Mouse (Mus musculus): ENCODE measurements around the gene Hlx. TPM values are rescaled to one million over a fixed set of nuclear protein-coding genes. Genes with fewer than 3 reads are reported as not detected.

Gene Hlx
- polyA plus RNA-seq, 2 experiments = 16.2 to 21.8 TPM

DNA sequence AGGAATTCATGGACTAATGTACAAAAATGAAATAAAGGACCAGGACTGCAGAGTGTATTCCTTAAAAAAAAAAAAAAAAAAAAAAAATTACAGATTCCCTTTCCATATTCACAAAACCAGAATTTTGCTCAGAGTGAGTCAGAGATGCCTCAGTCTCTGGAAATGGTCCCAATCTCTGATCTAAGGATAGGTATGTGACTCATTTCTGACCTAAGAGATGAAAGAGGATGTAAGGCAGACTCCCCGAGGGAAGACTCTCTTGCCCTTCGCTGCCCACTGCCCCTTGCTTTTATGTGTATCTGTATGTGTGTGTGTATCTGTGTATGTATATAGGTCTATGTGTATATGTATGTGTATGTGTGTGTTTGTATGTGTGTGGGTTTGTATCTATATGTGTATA, 37.0 kb downstream of the Hlx start:
- Histone ChIP-seq H3K4me2 (replicated peaks; ENCODE audit: low read depth, low read length, severe bottlenecking) (no peak overlapping the region), H3K4me3 (replicated peaks; ENCODE audit: low read length) (no peak overlapping the region), H3K27me3 (ENCODE audit: control insufficient read depth, insufficient read depth, low read length) (no peaks in the 10 kb centered on the region), H3K27ac (replicated peaks; ENCODE audit: low read depth, low read length) (no peak overlapping the region), H3K4me1 (ENCODE audit: control insufficient read depth, insufficient read depth, low read length) (no peaks in the 10 kb centered on the region), H3K9me3 (ENCODE audit: control insufficient read depth, low read length) (no peaks in the 10 kb centered on the region), H3K9ac (ENCODE audit: low read depth, low read length, severe bottlenecking) (no peak overlapping the region), H3K36me3 (ENCODE audit: control insufficient read depth, insufficient read depth, low read length) (no peaks in the 10 kb centered on the region)
- TF ChIP-seq POLR2A (IDR thresholded peaks at IDR 0.05; ENCODE audit: borderline replicate concordance, extremely low read depth, insufficient read depth, insufficient read length) = no peak
- DNase-seq (ENCODE audit: low spot score) (no peak), ATAC-seq (ENCODE audit: low FRiP score, low read depth) (no peak)
- WGBS = 72% methylated on average over 2 of the region's 2 CpGs

DNA sequence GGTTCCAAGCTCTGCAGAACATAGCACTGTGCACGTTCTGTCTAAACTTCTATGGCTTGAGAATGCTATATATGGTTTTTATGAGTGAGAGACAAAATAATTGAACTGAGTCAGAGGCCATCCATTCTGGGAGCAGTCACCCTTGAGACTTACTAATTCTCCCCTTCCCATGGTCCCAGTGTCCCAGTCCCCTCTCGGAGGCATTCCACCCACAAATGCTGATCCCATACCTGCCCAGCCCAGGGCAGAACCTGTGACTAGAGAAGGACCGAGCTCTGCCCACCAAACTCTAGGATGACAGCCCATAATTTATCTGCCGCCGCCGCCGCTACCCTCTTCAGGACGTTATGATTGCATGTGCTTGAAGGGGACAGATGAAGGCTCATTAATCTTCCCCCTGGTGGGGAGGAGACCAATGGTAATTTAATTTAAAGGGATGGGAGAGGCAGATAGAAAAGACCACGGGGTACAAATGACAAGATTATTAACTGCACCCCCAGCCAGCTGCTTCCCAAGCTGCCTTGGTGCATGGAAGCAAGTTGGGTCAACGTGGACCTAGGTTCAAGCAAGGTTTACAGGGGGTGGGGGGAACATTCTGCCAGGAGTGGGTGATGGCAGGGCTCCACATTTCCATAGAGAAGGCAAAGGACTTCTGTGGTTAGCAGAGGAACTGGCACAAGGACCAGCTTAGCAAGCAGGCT, 40.1 kb downstream of the Hlx start:
- TF ChIP-seq POLR2A (IDR thresholded peaks at IDR 0.05; ENCODE audit: borderline replicate concordance, extremely low read depth, insufficient read depth, insufficient read length) = no peak
- ATAC-seq (ENCODE audit: low FRiP score, low read depth) (no peak), DNase-seq (ENCODE audit: low spot score) (no peak)
- H3K27me3 ChIP-seq (ENCODE audit: control insufficient read depth, insufficient read depth, low read length) = 0 out of 2 replicates have a peak, but pooled peaks cover 4% of the 10 kb centered on the region
- H3K4me3 ChIP-seq (replicated peaks; ENCODE audit: low read length) = no peak overlapping the region
- no peaks in the 10 kb centered on the region for H3K4me1 ChIP-seq (ENCODE audit: control insufficient read depth, insufficient read depth, low read length)
- no peak overlapping the region for H3K4me2 ChIP-seq (replicated peaks; ENCODE audit: low read depth, low read length, severe bottlenecking)
- no peak overlapping the region for H3K9ac ChIP-seq (ENCODE audit: low read depth, low read length, severe bottlenecking)
- H3K27ac ChIP-seq (replicated peaks; ENCODE audit: low read depth, low read length) = no peak overlapping the region
- H3K36me3 ChIP-seq (ENCODE audit: control insufficient read depth, insufficient read depth, low read length) = no peaks in the 10 kb centered on the region
- 65% methylated on average over 10 of the region's 10 CpGs for WGBS
- no peaks in the 10 kb centered on the region for H3K9me3 ChIP-seq (ENCODE audit: control insufficient read depth, low read length)

DNA sequence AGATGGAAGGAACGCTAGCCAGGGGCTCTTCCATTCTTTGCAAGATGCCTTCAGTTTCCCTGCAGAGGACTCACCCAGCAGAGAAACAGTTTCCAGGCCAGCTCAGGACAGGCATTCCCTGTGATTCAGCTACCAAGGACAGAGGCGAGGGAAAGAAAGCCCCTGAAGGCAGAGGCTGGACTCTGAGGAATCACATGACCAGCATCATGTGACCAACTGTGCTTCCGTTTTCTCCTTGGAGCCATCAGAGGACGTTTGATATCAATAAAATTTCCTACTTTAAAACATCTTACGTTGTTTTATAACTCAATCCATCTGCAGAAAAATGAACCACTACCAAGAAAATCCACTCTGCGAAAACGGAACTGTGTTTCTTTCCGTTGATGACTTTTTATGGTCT, 41.2 kb downstream of the Hlx start:
- Histone ChIP-seq H3K4me1 (ENCODE audit: control insufficient read depth, insufficient read depth, low read length) (no peaks in the 10 kb centered on the region), H3K4me2 (replicated peaks; ENCODE audit: low read depth, low read length, severe bottlenecking) (no peak overlapping the region), H3K9me3 (ENCODE audit: control insufficient read depth, low read length) (no peaks in the 10 kb centered on the region), H3K27ac (replicated peaks; ENCODE audit: low read depth, low read length) (no peak overlapping the region), H3K4me3 (replicated peaks; ENCODE audit: low read length) (no peak overlapping the region), H3K9ac (ENCODE audit: low read depth, low read length, severe bottlenecking) (no peak overlapping the region), H3K27me3 (ENCODE audit: control insufficient read depth, insufficient read depth, low read length) (0 out of 2 replicates have a peak, but pooled peaks cover 4% of the 10 kb centered on the region), H3K36me3 (ENCODE audit: control insufficient read depth, insufficient read depth, low read length) (no peaks in the 10 kb centered on the region)
- ATAC-seq (ENCODE audit: low FRiP score, low read depth) = no peak
- WGBS = 61% methylated on average over 8 of the region's 8 CpGs
- DNase-seq (ENCODE audit: low spot score) = no peak
- no peak for TF ChIP-seq POLR2A (IDR thresholded peaks at IDR 0.05; ENCODE audit: borderline replicate concordance, extremely low read depth, insufficient read depth, insufficient read length)

DNA sequence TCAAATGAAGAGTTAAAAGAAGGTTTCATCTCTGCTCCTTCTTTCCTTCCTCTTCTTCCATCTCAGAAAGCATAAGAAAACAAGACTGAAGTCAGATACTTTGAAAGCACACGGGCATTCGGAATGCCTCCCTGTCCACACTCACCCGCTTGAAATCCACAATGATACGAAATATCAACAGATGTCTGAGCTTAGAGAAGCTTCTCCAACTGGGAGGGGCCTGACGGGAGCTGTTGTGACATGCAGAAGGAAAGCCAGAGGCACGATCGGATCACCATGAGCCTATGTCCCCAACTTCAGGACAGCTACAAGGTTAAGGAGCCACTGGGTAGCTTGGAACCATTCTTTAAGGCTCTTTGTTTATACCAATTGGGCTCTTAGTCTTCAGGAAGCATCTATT, 44.4 kb downstream of the Hlx start:
- Histone ChIP-seq H3K4me2 (replicated peaks; ENCODE audit: low read depth, low read length, severe bottlenecking) (no peak overlapping the region), H3K27ac (replicated peaks; ENCODE audit: low read depth, low read length) (no peak overlapping the region), H3K9ac (ENCODE audit: low read depth, low read length, severe bottlenecking) (no peak overlapping the region), H3K9me3 (ENCODE audit: control insufficient read depth, low read length) (no peaks in the 10 kb centered on the region), H3K36me3 (ENCODE audit: control insufficient read depth, insufficient read depth, low read length) (no peaks in the 10 kb centered on the region), H3K27me3 (ENCODE audit: control insufficient read depth, insufficient read depth, low read length) (0 out of 2 replicates have a peak, but pooled peaks cover 4% of the 10 kb centered on the region), H3K4me3 (replicated peaks; ENCODE audit: low read length) (no peak overlapping the region), H3K4me1 (ENCODE audit: control insufficient read depth, insufficient read depth, low read length) (no peaks in the 10 kb centered on the region)
- ATAC-seq (ENCODE audit: low FRiP score, low read depth) (no peak), DNase-seq (ENCODE audit: low spot score) (no peak)
- TF ChIP-seq POLR2A (IDR thresholded peaks at IDR 0.05; ENCODE audit: borderline replicate concordance, extremely low read depth, insufficient read depth, insufficient read length) = no peak
- 47% methylated on average over 7 of the region's 7 CpGs for WGBS

DNA sequence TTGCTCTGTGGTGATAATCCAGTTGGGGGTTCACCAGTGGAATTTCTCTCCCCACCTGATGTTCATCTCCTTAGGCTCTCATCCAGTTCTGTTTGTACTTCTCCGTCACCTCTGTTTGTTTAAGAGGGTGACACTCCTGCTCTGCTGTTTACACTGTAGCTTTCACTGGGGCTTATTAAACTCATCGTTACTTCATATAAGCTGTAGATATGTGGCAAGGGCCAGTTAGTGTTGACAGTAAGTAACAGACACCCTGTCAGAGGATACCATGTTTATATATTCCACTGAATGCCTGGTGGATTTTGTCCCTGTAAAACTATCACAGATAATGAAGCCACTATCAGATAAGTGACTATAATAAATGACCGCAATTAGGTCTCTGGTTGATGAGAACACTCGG, 44.9 kb downstream of the Hlx start:
- Histone ChIP-seq H3K9me3 (ENCODE audit: control insufficient read depth, low read length) (no peaks in the 10 kb centered on the region), H3K9ac (ENCODE audit: low read depth, low read length, severe bottlenecking) (no peak overlapping the region), H3K4me2 (replicated peaks; ENCODE audit: low read depth, low read length, severe bottlenecking) (no peak overlapping the region), H3K4me3 (replicated peaks; ENCODE audit: low read length) (no peak overlapping the region), H3K27ac (replicated peaks; ENCODE audit: low read depth, low read length) (no peak overlapping the region), H3K4me1 (ENCODE audit: control insufficient read depth, insufficient read depth, low read length) (no peaks in the 10 kb centered on the region), H3K27me3 (ENCODE audit: control insufficient read depth, insufficient read depth, low read length) (0 out of 2 replicates have a peak, but pooled peaks cover 4% of the 10 kb centered on the region), H3K36me3 (ENCODE audit: control insufficient read depth, insufficient read depth, low read length) (no peaks in the 10 kb centered on the region)
- ATAC-seq (ENCODE audit: low FRiP score, low read depth) = no peak
- WGBS = 29% methylated on average over 4 of the region's 4 CpGs
- no peak for DNase-seq (ENCODE audit: low spot score)
- TF ChIP-seq POLR2A (IDR thresholded peaks at IDR 0.05; ENCODE audit: borderline replicate concordance, extremely low read depth, insufficient read depth, insufficient read length) = no peak
